Mouse (Mus musculus) G1E (cell line): ENCODE measurements around the gene Gripap1. TPM values are rescaled to one million over a fixed set of nuclear protein-coding genes. Genes with fewer than 3 reads are reported as not detected.

ENCODE experiments used
- ATAC-seq: 2 replicates; pipeline ENCODE4 v1.8.0; 2016; ENCODE audit warnings: mild to moderate bottlenecking; ENCODE audit not compliant: insufficient number of reproducible peaks, poor library complexity, low FRiP score, severe bottlenecking; ENCODE audit errors: extremely low read depth
- DNase-seq: peaks from one replicate; pipeline ENCODE4 v3.0.0; 2012; ENCODE audit warnings: low spot score
- H3K27me3 ChIP-seq: 2 replicates; pipeline ENCODE4 v1.6.1; 2012; ENCODE audit warnings: mild to moderate bottlenecking, low read length, inconsistent platforms; ENCODE audit not compliant: insufficient read depth
- H3K36me3 ChIP-seq: replicated peaks from 2 replicates; pipeline ENCODE3; 2012; ENCODE audit warnings: mild to moderate bottlenecking, inconsistent platforms
- H3K4me1 ChIP-seq: 2 replicates; pipeline ENCODE4 v1.6.1; 2012; ENCODE audit warnings: low read depth, low read length, inconsistent platforms, mixed read lengths; ENCODE audit not compliant: insufficient read depth
- H3K4me3 ChIP-seq: 2 replicates; pipeline ENCODE4 v1.5.1; 2012; ENCODE audit warnings: low read depth, mild to moderate bottlenecking, inconsistent platforms, low read length, moderate library complexity, mixed read lengths
- H3K9me3 ChIP-seq: replicated peaks from 2 replicates; pipeline ENCODE4 v1.6.1; 2012; ENCODE audit warnings: inconsistent platforms
- CTCF ChIP-seq: IDR thresholded peaks from 2 replicates; pipeline ENCODE4 v1.5.1; 2012; ENCODE audit warnings: low read depth, low read length, inconsistent platforms, mixed read lengths
- GATA1 ChIP-seq: IDR thresholded peaks from 2 replicates; pipeline ENCODE4 v1.6.1; 2012; ENCODE audit warnings: borderline replicate concordance, low read length, inconsistent platforms, mixed read lengths
- GATA2 ChIP-seq: IDR thresholded peaks from 2 replicates; pipeline ENCODE4 v1.6.1; 2012; ENCODE audit warnings: low read depth, low read length, inconsistent platforms, borderline replicate concordance
- POLR2AphosphoS5 ChIP-seq: IDR thresholded peaks from 2 replicates; pipeline ENCODE4 v1.6.1; 2012; ENCODE audit warnings: low read depth, low read length, inconsistent platforms; ENCODE audit not compliant: insufficient replicate concordance
- TAL1 ChIP-seq: conservative IDR thresholded peaks from 2 replicates; pipeline ENCODE4 v1.6.1; 2012; ENCODE audit warnings: low read depth, low read length, inconsistent platforms, mixed read lengths
- polyA plus RNA-seq: library from polyadenylated mRNA; stranded (reverse); fragments of >175 nt; gene quantifications from 2 replicates; pipeline ENCODE4 v1.2.3, GENCODE M21; 2012
- total RNA-seq, 2 experiments: library from RNA; stranded (forward) in 1 of 2; stranded (reverse) in 1 of 2; fragments of 200-1000 nt in 1 of 2; fragments of >200 nt in 1 of 2; fragmentation: Nextera tagmentation in 1 of 2; gene quantifications; 2 replicates each; pipeline ENCODE4 v1.2.3; 2014 to 2017

Gripap1 gene
- total and polyA plus RNA-seq, 3 experiments, result 30.6 to 116 (median 53.8) TPM

DNA sequence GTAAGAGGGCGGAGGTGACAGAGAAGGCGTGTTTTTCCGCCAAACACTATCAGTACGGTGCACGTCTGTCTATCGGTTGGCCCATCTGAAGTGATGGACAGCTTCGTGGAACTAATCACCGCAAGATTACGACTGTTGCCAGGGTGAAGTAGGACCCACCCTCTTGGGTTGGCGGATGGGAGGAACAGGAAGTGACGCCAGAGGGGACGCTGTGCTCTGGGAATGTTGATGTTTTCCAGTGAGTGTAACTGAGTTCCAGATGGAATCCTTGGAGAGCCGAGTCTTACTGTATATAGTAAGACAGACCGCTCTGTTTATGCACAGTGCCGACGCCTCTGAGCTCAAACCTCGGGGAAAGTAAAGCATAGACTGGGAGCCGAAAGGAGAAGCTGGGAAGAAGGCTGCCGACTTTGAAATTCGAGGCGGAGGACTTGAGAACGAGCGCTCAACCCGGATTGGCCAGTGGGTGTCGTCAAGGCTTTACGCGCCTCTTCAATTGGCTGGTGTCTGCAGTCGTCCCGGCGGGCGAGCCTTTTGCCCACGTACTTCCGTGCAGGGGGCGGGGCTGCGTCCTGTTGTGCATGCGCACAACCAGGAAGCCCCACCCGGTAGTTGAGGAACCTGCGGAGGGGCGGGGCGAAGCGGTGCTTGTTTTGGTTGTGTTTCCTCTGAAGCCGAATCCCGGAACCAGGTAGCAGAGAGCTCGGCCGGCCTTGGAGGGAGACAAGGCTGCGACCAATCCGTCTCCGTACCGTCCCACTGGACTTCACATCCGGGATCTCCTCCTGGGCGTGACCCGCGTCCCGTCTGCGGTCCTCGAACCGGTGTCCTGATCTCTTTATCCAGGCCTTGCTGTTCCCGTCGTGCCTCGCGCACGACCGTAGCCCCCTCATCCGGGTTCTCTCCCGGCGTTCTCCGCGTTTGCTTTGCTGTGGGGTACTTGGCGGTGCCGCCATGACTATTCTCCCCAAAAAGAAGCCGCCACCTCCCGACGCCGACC lies 51.9 kb downstream of the Gripap1 start, which contains the start of gene Otud5:
Gene Otud5 (plus strand): TSS at position 202 of the 1,000 bp plus-strand sequence.
- ATAC-seq (peak; percentile 87), DNase-seq (peak; percentile 71)
- Histone ChIP-seq H3K36me3 (peaks cover 29% of the 10 kb centered on the region), H3K4me3 (peak within 1 kb of the TSS; percentile 78), H3K4me1 (peaks cover 35% of the 10 kb centered on the region; the same call in 1 of the 2 replicates), H3K9me3 (no peaks in the 10 kb centered on the region), H3K27me3 (no peaks in the 10 kb centered on the region)
- TF ChIP-seq GATA1 (no peak), GATA2 (no peak), POLR2AphosphoS5 (no peak), CTCF (no peak), TAL1 (no peak)

DNA sequence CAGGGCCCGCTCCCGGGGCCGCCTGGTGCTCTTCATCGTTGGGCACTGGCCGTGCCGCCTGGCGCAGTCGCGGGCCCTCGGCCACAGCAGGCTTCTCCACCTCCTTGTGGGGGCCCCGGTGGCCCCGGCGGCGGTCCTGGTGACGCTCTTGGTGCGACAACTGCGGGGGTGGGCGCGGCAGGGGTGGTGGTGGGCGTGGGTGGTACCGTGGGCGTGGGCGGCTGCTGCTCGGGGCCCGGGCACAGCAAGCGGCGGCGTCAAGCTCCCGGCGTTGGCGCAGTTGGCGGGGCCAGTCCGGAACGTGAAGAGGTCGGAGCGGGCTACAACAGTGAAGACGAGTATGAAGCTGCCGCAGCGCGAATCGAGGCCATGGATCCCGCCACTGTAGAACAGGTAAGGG lies 52.8 kb downstream of the Gripap1 start:
- DNase-seq, result peak; percentile 28
- TF ChIP-seq TAL1, result no peak
- TF ChIP-seq GATA1, result no peak
- no peak for TF ChIP-seq POLR2AphosphoS5
- TF ChIP-seq GATA2, result no peak
- no peak for TF ChIP-seq CTCF
- Histone ChIP-seq H3K9me3 (no peaks in the 10 kb centered on the region), H3K36me3 (peaks cover 36% of the 10 kb centered on the region), H3K4me1 (peaks cover 27% of the 10 kb centered on the region; the same call in 1 of the 2 replicates), H3K27me3 (no peaks in the 10 kb centered on the region), H3K4me3 (peak overlapping the region; percentile 78)
- ATAC-seq, result no peak

DNA sequence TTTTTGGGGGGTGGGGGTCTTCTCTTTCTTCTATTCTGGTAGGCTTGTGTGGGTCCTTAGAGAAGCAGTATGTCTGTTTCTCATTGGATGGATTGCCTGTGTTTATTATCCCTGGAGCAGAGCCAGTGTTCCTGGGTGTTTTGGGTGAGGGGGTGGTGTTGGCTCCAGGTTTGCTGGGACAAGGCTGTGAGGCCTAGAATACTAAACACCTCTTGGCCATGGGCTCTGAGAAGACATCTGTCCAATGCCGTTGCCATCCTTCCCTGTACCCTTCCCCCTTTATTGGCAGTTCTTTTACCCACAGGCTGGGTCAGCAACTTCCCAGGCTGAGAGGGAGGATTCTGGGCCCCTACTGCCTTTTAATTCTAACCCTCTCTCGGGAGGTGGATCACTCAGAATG lies 58.3 kb downstream of the Gripap1 start:
- no peak for DNase-seq
- ATAC-seq, result no peak
- Histone ChIP-seq H3K4me1 (peaks cover 12% of the 10 kb centered on the region; the same call in 1 of the 2 replicates), H3K4me3 (no peak overlapping the region), H3K36me3 (peaks cover 77% of the 10 kb centered on the region), H3K9me3 (no peaks in the 10 kb centered on the region), H3K27me3 (no peaks in the 10 kb centered on the region)
- TF ChIP-seq TAL1 (no peak), CTCF (no peak), POLR2AphosphoS5 (no peak), GATA2 (no peak), GATA1 (no peak)

DNA sequence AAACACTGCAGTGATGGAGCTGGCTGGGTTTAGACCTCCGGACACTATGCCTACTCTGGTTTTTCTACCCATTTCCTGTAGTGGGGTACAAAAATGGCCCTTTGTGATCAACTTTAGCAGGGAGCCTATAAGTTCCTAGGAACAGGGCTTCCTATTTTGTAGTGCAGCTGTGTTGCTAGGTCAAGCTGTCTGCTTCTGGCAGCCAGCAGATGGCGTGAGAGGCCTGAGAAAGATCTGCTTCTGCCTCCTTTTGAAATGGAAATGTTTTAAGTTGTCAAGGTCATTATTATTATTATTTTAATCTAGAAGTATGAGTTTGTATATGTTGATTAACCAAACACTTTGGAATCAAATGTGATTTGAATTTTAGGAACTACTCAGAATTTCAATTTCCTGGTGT lies 65.0 kb downstream of the Gripap1 start:
- Histone ChIP-seq H3K4me3 (no peak overlapping the region), H3K27me3 (no peaks in the 10 kb centered on the region), H3K4me1 (peaks cover 6% of the 10 kb centered on the region), H3K36me3 (peaks cover 67% of the 10 kb centered on the region), H3K9me3 (no peaks in the 10 kb centered on the region)
- DNase-seq (peak; percentile 6), ATAC-seq (no peak)
- TF ChIP-seq GATA1 (no peak), CTCF (no peak), GATA2 (no peak), POLR2AphosphoS5 (no peak), TAL1 (no peak)

DNA sequence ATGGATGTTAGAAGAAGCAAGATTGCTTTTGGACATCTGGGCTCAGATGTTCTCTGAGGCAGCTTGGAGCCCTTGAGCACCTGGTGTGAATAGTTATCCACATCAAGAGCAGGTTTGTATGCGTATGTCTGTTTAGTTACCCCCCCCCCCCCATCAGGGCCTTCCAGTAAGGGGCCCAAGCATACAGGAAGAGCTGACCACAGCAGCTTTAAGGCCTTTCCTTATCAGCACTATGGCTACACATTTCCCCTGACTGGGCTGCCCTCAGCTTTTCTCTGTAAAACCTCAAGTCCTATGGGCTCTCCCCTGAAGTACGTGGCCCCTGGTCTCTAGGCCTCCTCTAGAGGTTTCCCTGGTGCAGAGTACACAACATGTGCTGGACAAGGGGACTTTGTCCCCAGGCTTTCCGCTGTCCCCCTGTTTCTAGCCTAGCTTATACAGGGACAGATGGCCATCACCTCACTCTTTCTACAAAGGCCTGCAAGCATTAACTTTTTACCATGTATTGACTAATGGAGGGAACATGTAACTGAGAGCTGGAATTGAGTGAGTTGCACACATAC lies 69.7 kb downstream of the Gripap1 start:
- ATAC-seq, result no peak
- Histone ChIP-seq H3K4me3 (no peak overlapping the region), H3K27me3 (no peaks in the 10 kb centered on the region), H3K36me3 (peaks cover 67% of the 10 kb centered on the region), H3K9me3 (no peaks in the 10 kb centered on the region), H3K4me1 (peaks cover 8% of the 10 kb centered on the region)
- TF ChIP-seq GATA1 (no peak), POLR2AphosphoS5 (no peak), TAL1 (no peak), GATA2 (no peak)
- DNase-seq, result peak; percentile 2

DNA sequence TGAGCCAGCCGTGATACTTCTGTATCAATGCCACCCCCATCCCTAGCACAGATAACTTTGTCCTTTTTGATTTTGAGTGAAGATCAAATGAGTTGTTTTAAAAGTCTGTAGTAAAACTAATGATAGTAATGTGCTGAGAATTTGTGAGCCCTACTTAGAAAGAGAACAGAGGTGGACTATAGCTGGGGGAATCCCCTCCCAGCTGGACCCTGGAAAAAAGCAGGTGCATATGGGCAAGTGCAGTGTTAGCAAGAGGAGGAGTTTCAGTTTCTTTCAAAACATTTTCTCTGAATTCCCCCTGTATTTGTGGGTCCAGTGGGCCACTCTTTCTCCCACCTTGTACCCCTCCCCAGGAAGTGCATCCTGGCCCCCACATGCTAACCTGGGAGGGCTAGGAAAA lies 73.6 kb downstream of the Gripap1 start:
- TF ChIP-seq TAL1 (no peak), POLR2AphosphoS5 (no peak), GATA1 (no peak), GATA2 (no peak), CTCF (no peak)
- Histone ChIP-seq H3K9me3 (no peaks in the 10 kb centered on the region), H3K36me3 (peaks cover 83% of the 10 kb centered on the region), H3K4me1 (peaks cover 8% of the 10 kb centered on the region), H3K27me3 (no peaks in the 10 kb centered on the region), H3K4me3 (no peak overlapping the region)
- ATAC-seq (no peak), DNase-seq (no peak)
